ENCODE assay signal across 17 mouse cellular contexts in genomic region chr2:35684735-35685312, GRCm38 (mm10).
DNase-seq lines count a peak whose midpoint lies in the region; ATAC-seq and TF ChIP-seq lines count a peak whose summit lies in the region.
"Had no signal": no experiment of that assay in that cellular context is flagged by ENCODE, and none has a peak within 500 bp of the region (broad histone marks: within the 10 kb centered on the region; RNA-seq: fewer than 3 reads in every experiment).

No protein-coding gene starts in this region.

- no peaks in the 10 kb centered on the region for H3K27me3 ChIP-seq in heart, embryonic 10.5 days (ENCODE audit: insufficient read depth, poor library complexity, severe bottlenecking)
- H3K27me3 ChIP-seq in heart, adult 2 months (ENCODE audit: control insufficient read depth, insufficient read depth, low read length) = no peaks in the 10 kb centered on the region
- no peaks in the 10 kb centered on the region for H3K27me3 ChIP-seq in forebrain, postnatal 0 days (ENCODE audit: insufficient read depth, low read length)
- no peaks in the 10 kb centered on the region for H3K27me3 ChIP-seq in intestine, embryonic 15.5 days (replicated peaks)
- H3K27me3 ChIP-seq: liver, embryonic 12.5 days; midbrain, embryonic 12.5 days had no signal

- no peaks in the 10 kb centered on the region; the same call in 1 of the 2 replicates for H3K36me3 ChIP-seq in heart, embryonic 10.5 days
- peaks cover 12% of the 10 kb centered on the region for H3K36me3 ChIP-seq in heart, adult 2 months (ENCODE audit: control insufficient read depth, insufficient read depth, low read length)
- peaks cover 2% of the 10 kb centered on the region; the same call in 1 of the 2 replicates for H3K36me3 ChIP-seq in forebrain, postnatal 0 days (ENCODE audit: insufficient read depth)
- H3K36me3 ChIP-seq in intestine, embryonic 15.5 days = no peaks in the 10 kb centered on the region
- H3K36me3 ChIP-seq: liver, embryonic 12.5 days; midbrain, embryonic 12.5 days had no signal

- H3K9me3 ChIP-seq in heart, embryonic 10.5 days = no peaks in the 10 kb centered on the region
- no peaks in the 10 kb centered on the region for H3K9me3 ChIP-seq in forebrain, postnatal 0 days (ENCODE audit: low read length)
- H3K9me3 ChIP-seq in intestine, embryonic 15.5 days = no peaks in the 10 kb centered on the region
- H3K9me3 ChIP-seq: embryonic facial prominence, embryonic 10.5 days; liver, embryonic 12.5 days; midbrain, embryonic 12.5 days had no signal

- peaks cover 17% of the 10 kb centered on the region for H3K79me2 ChIP-seq in heart, adult 2 months (replicated peaks; ENCODE audit: control insufficient read depth, insufficient read depth, low read length)

- no peak overlapping the region for H3K4me2 ChIP-seq in forebrain, postnatal 0 days (ENCODE audit: low read depth)
- H3K4me2 ChIP-seq in intestine, embryonic 15.5 days (replicated peaks) = no peak overlapping the region
- H3K4me2 ChIP-seq: liver, embryonic 12.5 days; midbrain, embryonic 12.5 days had no signal

- no peak for DNase-seq in heart, embryonic 10.5 days (ENCODE audit: low spot score)
- no peak for DNase-seq in heart, adult 2 months
- DNase-seq in layer of hippocampus, adult 9-10 months (ENCODE audit: low spot score) = peak; percentile 44
- no peak for DNase-seq in layer of hippocampus, adult 11-12 months (ENCODE audit: low spot score)
- peak; percentile 49 for DNase-seq in Muller cell, postnatal 12 days (ENCODE audit: inconsistent ontology term)
- peak; percentile 45 for DNase-seq in forebrain, postnatal 0 days
- DNase-seq in right cerebral cortex, postnatal 4 days = no peak
- DNase-seq: cerebellum, postnatal 14 days; gastrocnemius, adult 2 months; kidney, adult 8-10 months; left cerebral cortex, postnatal 4 days; lung, postnatal 14 days; thymus, adult 18-20 months had no signal

- intact Hi-C loops in heart, adult 2 months (cut with DNase I) = no loop called here

- TF ChIP-seq EP300 in heart, adult 2 months (IDR thresholded peaks at IDR 0.05; ENCODE audit: insufficient read depth, low read depth, low read length) = no peak

- no peak for TF ChIP-seq CTCF in heart, adult 2 months (IDR thresholded peaks at IDR 0.05)
- no peak for TF ChIP-seq CTCF in forebrain, postnatal 0 days (IDR thresholded peaks at IDR 0.05; ENCODE audit: low read depth)

- TF ChIP-seq POLR2A in heart, adult 2 months (IDR thresholded peaks at IDR 0.05; ENCODE audit: insufficient read depth, low read depth, low read length) = no peak

- peak; percentile 57 for ATAC-seq in forebrain, postnatal 0 days
- no peak for ATAC-seq in intestine, embryonic 15.5 days
- ATAC-seq: liver, embryonic 12.5 days had no signal

- H3K27ac ChIP-seq in heart, embryonic 10.5 days = peak overlapping the region; percentile 47
- H3K27ac ChIP-seq in heart, adult 2 months = no peak overlapping the region; the same call in 1 of the 2 replicates
- H3K27ac ChIP-seq in forebrain, postnatal 0 days (ENCODE audit: low read depth, low read length) = peak overlapping the region; percentile 62
- H3K27ac ChIP-seq in intestine, embryonic 15.5 days = no peak overlapping the region
- H3K27ac ChIP-seq: embryonic facial prominence, embryonic 10.5 days; gastrocnemius, adult 2 months; liver, embryonic 12.5 days; midbrain, embryonic 12.5 days had no signal

- H3K4me1 ChIP-seq in heart, embryonic 10.5 days = peaks cover 100% of the 10 kb centered on the region
- peaks cover 52% of the 10 kb centered on the region for H3K4me1 ChIP-seq in heart, adult 2 months (ENCODE audit: control insufficient read depth, insufficient read depth, low read length)
- H3K4me1 ChIP-seq in forebrain, postnatal 0 days (ENCODE audit: insufficient read depth) = peaks cover 24% of the 10 kb centered on the region
- peaks cover 71% of the 10 kb centered on the region for H3K4me1 ChIP-seq in intestine, embryonic 15.5 days (replicated peaks)

- WGBS in heart, embryonic 10.5 days = 48% methylated on average over 9 of the region's 9 CpGs
- WGBS in heart, adult 2 months = 56% methylated on average over 9 of the region's 9 CpGs
- WGBS in forebrain, postnatal 0 days = 15% methylated on average over 9 of the region's 9 CpGs
- WGBS in intestine, embryonic 15.5 days = 60% methylated on average over 9 of the region's 9 CpGs

- no peak overlapping the region for H3K9ac ChIP-seq in heart, adult 2 months (ENCODE audit: low read depth, low read length)
- no peak overlapping the region for H3K9ac ChIP-seq in forebrain, postnatal 0 days
- H3K9ac ChIP-seq in intestine, embryonic 15.5 days = no peak overlapping the region
- H3K9ac ChIP-seq: liver, embryonic 12.5 days; midbrain, embryonic 12.5 days had no signal

- H3K4me3 ChIP-seq in heart, embryonic 10.5 days = no peak overlapping the region
- H3K4me3 ChIP-seq in heart, adult 2 months = no peak overlapping the region
- no peak overlapping the region for H3K4me3 ChIP-seq in forebrain, postnatal 0 days (ENCODE audit: low read depth, low read length)
- no peak overlapping the region for H3K4me3 ChIP-seq in intestine, embryonic 15.5 days (replicated peaks)
- H3K4me3 ChIP-seq: embryonic facial prominence, embryonic 10.5 days; gastrocnemius, adult 2 months; liver, embryonic 12.5 days; midbrain, embryonic 12.5 days had no signal

Comparison
In these comparisons a context has a peak if more than half of its experiments do, and no peak if none do; other contexts are left out.
1. DNase-seq: peak in layer of hippocampus, adult 9-10 months (single experiment), Muller cell, postnatal 12 days (single experiment) and forebrain, postnatal 0 days (single experiment); none in heart, embryonic 10.5 days (single experiment), heart, adult 2 months (0 of 2), layer of hippocampus, adult 11-12 months (single experiment) and right cerebral cortex, postnatal 4 days (single experiment).
2. H3K27ac ChIP-seq: peak in heart, embryonic 10.5 days (single experiment) and forebrain, postnatal 0 days (single experiment); none in heart, adult 2 months (single experiment) and intestine, embryonic 15.5 days (single experiment).